Mouse (Mus musculus): Measurements from ENCODE around the gene Lypd5. TPM values are rescaled to one million over a fixed set of nuclear protein-coding genes. Genes with fewer than 3 reads are reported as not detected.
A peak's percentile ranks its signal among the peaks of the same experiment; 100 is the strongest.

The Lypd5 gene
- total and polyA plus RNA-seq, 3 experiments: not detected

DNA sequence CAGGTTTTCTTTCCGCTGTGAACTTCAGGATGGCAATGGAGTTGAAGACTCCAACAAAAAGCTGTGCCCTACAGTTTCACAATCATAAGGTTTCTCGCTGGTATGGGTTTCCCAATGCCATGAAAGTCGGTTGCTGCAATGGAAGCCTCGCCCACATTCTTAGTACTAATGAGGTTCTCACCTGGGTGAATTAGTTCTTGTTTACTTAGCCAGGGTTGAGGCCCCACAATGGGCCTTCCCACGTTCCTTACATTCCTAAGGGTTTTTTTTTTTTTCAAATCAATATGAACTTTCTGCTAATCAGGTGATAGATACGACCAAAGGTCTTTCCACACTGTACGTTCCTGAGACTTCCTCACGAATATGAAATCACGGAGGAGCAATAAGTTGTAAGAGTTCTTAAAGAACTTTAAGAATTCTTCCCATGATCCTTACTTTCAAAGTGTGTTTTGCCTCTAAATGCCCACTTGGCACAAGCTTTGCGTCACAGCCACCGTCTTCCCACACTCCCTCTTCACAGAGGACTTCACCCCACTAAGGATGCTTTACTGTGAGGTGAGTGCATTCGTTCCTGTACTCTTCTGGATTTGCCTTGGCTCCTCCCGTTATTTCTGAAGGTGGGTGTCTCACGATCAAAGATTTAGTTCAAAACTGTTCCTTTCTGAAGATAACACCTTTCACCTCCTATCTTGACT is 21.6 kb upstream of the Lypd5 start:
- intact Hi-C loops (cut with DNase I): no loop called here
- H3K4me1 ChIP-seq (ENCODE audit: control insufficient read depth, insufficient read depth, low read length): no peaks in the 10 kb centered on the region
- H3K27me3 ChIP-seq (ENCODE audit: control insufficient read depth, insufficient read depth, low read length): no peaks in the 10 kb centered on the region
- no peak for DNase-seq
- H3K4me3 ChIP-seq: no peak overlapping the region
- no peaks in the 10 kb centered on the region for H3K36me3 ChIP-seq (ENCODE audit: control insufficient read depth, insufficient read depth, low read length)
- no peaks in the 10 kb centered on the region for H3K79me2 ChIP-seq (replicated peaks; ENCODE audit: control insufficient read depth, insufficient read depth, low read length)
- WGBS: 77% methylated on average over 14 of the region's 14 CpGs
- no peak for TF ChIP-seq EP300 (IDR thresholded peaks at IDR 0.05; ENCODE audit: insufficient read depth, low read depth, low read length)
- no peak overlapping the region for H3K9ac ChIP-seq (ENCODE audit: low read depth, low read length)
- no peak overlapping the region for H3K27ac ChIP-seq

DNA sequence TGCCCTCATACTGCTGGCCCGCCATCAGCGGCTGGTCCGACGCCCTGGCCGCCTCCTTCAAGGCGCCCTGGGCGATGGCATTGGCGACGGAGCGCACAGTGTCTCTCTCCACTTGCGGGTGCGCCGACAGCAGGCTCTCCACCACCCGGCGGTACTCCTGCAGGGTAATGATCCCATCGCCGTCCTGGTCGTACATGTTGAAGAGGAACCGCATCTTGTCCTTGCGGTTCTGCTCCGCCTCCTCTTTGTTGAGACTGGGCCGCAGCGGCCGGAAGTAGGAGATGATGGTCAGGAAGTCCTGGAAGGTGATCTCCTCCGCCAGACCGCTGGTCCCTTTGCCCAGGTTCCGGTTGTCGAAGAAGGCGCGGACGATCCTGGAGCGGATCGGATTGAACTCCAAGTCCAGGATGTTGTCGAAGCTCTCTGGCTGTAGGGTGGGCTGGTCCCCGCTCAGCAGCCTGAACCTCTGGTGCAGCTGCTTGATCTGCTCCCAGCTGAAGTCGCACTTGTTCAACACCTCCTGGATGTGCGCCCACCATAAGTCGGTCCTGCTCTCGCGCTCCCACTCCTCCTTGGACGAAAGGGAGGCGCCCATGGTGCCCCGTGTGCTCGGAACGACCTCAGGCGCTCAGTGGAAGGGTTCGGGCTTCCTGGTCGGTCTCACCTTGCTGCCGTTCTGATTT is 15.6 kb upstream of the Lypd5 start, which contains the start of gene Tescl:
Gene Tescl (minus strand): TSS at position 633 of the 683 bp plus-strand sequence.
- no peak within 1 kb of the TSS for H3K4me3 ChIP-seq
- no peak within 1 kb of the TSS for H3K27ac ChIP-seq
- TF ChIP-seq EP300 (IDR thresholded peaks at IDR 0.05; ENCODE audit: insufficient read depth, low read depth, low read length): no peak
- TF ChIP-seq POLR2A (IDR thresholded peaks at IDR 0.05; ENCODE audit: insufficient read depth, low read depth, low read length): no peak
- TF ChIP-seq CTCF (IDR thresholded peaks at IDR 0.05): no peak
- intact Hi-C loops (cut with DNase I): no loop called here
- no peak within 1 kb of the TSS for H3K9ac ChIP-seq (ENCODE audit: low read depth, low read length)
- no peaks in the 10 kb centered on the region for H3K36me3 ChIP-seq (ENCODE audit: control insufficient read depth, insufficient read depth, low read length)
- no peaks in the 10 kb centered on the region for H3K4me1 ChIP-seq (ENCODE audit: control insufficient read depth, insufficient read depth, low read length)
- WGBS: 31% methylated on average over 49 of the region's 49 CpGs
- H3K79me2 ChIP-seq (replicated peaks; ENCODE audit: control insufficient read depth, insufficient read depth, low read length): no peaks in the 10 kb centered on the region
- peaks cover 7% of the 10 kb centered on the region for H3K27me3 ChIP-seq (ENCODE audit: control insufficient read depth, insufficient read depth, low read length)
- DNase-seq: peak in 1 of 2 experiments; percentile 5

DNA sequence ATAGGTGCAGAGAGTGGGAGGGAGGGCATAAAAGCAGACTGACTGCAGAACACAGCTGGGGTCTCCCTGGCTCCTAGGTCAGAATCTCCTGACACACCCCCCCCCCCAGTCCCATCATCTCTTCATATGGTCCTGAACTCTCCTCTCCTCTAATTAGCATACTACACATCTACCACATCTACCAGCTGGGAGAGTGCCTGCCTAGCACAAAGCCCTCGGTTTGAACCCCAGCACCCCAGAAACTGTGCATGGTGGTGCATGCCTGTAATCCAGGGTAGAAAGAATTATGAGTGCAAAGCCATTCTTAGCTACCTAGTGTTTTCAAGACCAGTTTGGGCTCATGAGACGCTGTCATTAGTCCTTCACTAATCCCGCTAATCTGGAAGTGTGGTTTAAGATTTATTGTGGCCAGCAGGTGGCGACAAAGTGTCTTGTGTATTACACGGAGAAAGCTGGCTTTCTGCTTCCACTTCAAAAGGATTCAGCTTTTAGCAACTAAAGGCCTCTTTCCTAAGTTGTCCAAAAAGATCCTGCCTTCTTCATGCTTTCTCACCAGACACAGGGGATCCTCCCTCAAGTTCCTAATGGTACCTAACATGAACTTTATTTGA is 13.2 kb upstream of the Lypd5 start:
- Histone ChIP-seq H3K4me1 (ENCODE audit: control insufficient read depth, insufficient read depth, low read length) (no peaks in the 10 kb centered on the region), H3K27ac (no peak overlapping the region), H3K4me3 (no peak overlapping the region), H3K9ac (ENCODE audit: low read depth, low read length) (no peak overlapping the region), H3K27me3 (ENCODE audit: control insufficient read depth, insufficient read depth, low read length) (peaks cover 7% of the 10 kb centered on the region), H3K79me2 (replicated peaks; ENCODE audit: control insufficient read depth, insufficient read depth, low read length) (no peaks in the 10 kb centered on the region), H3K36me3 (ENCODE audit: control insufficient read depth, insufficient read depth, low read length) (no peaks in the 10 kb centered on the region)
- 7% methylated on average over 5 of the region's 5 CpGs for WGBS
- DNase-seq: peak; percentile 39 to 62
- TF ChIP-seq EP300 (IDR thresholded peaks at IDR 0.05; ENCODE audit: insufficient read depth, low read depth, low read length) (no peak), CTCF (IDR thresholded peaks at IDR 0.05) (peak; percentile 80)
- intact Hi-C loops (cut with DNase I): loop anchor here (2.0 kb wide), 2 partner anchors 49 to 71 kb away; no protein-coding TSS in a partner anchor

DNA sequence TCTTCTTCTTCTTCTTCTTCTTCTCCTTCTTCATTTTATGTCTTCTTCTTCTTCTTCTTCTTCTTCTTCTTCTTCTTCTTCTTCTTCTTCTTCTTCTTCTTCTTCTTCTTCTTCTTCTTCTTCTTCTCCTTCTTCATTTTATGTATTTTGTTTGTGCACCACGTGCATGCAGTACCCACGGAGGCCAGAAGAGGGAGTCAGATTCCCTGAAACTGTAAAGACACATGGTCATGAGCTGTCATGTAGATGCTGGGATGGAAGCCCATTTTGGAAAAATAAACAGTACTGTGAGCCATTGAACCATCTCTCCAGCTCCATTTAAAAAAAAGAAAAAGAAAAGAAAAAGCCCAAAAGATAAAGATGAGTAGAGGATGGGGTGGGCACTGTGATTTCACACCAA is 10.8 kb upstream of the Lypd5 start:
- H3K27me3 ChIP-seq (ENCODE audit: control insufficient read depth, insufficient read depth, low read length): peaks cover 4% of the 10 kb centered on the region
- no peaks in the 10 kb centered on the region for H3K36me3 ChIP-seq (ENCODE audit: control insufficient read depth, insufficient read depth, low read length)
- H3K4me3 ChIP-seq: no peak overlapping the region
- no peak overlapping the region for H3K9ac ChIP-seq (ENCODE audit: low read depth, low read length)
- no peaks in the 10 kb centered on the region for H3K79me2 ChIP-seq (replicated peaks; ENCODE audit: control insufficient read depth, insufficient read depth, low read length)
- TF ChIP-seq EP300 (IDR thresholded peaks at IDR 0.05; ENCODE audit: insufficient read depth, low read depth, low read length): no peak
- no peak for TF ChIP-seq CTCF (IDR thresholded peaks at IDR 0.05)
- no peak for TF ChIP-seq POLR2A (IDR thresholded peaks at IDR 0.05; ENCODE audit: insufficient read depth, low read depth, low read length)
- H3K27ac ChIP-seq: no peak overlapping the region
- 44% methylated on average over 2 of the region's 2 CpGs for WGBS
- no peaks in the 10 kb centered on the region for H3K4me1 ChIP-seq (ENCODE audit: control insufficient read depth, insufficient read depth, low read length)
- no peak for DNase-seq
- intact Hi-C loops (cut with DNase I): no loop called here

DNA sequence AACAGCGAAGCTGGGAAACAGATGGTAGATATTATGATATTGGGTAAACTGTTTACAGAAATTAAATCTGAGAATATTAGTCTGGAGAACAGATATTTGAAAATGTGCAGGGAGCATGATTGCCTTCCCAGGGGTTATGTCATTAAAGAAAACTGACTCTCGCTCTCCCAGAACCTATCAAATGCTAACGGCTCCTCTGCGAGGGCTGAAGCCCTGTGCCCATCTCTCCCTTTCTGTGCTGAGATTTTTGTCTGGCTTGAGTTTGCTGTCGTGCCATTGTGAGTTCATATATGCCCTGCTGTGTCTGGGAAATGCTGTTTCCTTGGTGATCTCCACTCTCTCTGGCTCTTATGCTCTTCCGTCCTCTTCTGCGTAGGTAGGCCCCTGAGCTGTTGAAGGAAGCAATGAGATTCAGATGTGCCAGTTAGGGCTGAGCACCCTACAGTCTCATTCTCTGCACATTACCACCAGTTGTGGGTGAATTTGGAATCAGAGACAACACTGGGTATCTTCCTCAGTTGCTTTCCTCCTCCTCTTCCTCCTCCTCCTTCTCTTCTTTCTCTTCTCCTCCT is 5.2 kb upstream of the Lypd5 start:
- Histone ChIP-seq H3K9ac (ENCODE audit: low read depth, low read length) (no peak overlapping the region), H3K36me3 (ENCODE audit: control insufficient read depth, insufficient read depth, low read length) (no peaks in the 10 kb centered on the region), H3K4me1 (ENCODE audit: control insufficient read depth, insufficient read depth, low read length) (no peaks in the 10 kb centered on the region), H3K27ac (no peak overlapping the region), H3K27me3 (ENCODE audit: control insufficient read depth, insufficient read depth, low read length) (no peaks in the 10 kb centered on the region), H3K4me3 (no peak overlapping the region), H3K79me2 (replicated peaks; ENCODE audit: control insufficient read depth, insufficient read depth, low read length) (no peaks in the 10 kb centered on the region)
- intact Hi-C loops (cut with DNase I): no loop called here
- 69% methylated on average over 7 of the region's 7 CpGs for WGBS
- TF ChIP-seq CTCF (IDR thresholded peaks at IDR 0.05) (no peak), EP300 (IDR thresholded peaks at IDR 0.05; ENCODE audit: insufficient read depth, low read depth, low read length) (no peak), POLR2A (IDR thresholded peaks at IDR 0.05; ENCODE audit: insufficient read depth, low read depth, low read length) (no peak)
- DNase-seq: no peak

DNA sequence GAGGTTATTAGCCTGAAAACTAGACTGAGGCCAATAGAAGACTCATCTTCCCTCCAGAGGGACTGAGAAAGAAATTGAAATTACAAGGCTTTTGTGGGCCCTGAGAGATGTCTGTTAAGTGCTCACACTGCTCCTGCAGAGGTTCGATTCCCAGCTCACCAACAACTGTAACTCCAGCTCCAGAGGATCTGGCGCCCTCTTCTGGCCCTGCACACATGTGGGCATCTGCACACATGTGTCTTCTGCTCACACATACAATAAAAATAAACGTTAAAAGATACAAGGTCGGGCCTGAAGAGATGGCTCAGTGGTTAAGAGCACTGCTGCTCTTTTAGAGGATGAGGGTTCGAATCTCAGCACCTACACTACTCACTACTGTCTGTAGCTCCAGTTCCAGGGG is 2.6 kb upstream of the Lypd5 start:
- WGBS: 57% methylated on average over 5 of the region's 5 CpGs
- H3K27ac ChIP-seq: no peak overlapping the region
- TF ChIP-seq EP300 (IDR thresholded peaks at IDR 0.05; ENCODE audit: insufficient read depth, low read depth, low read length) (no peak), CTCF (IDR thresholded peaks at IDR 0.05) (peak; percentile 8; the same call in 1 of the 2 replicates), POLR2A (IDR thresholded peaks at IDR 0.05; ENCODE audit: insufficient read depth, low read depth, low read length) (no peak)
- intact Hi-C loops (cut with DNase I): no loop called here
- H3K36me3 ChIP-seq (ENCODE audit: control insufficient read depth, insufficient read depth, low read length): no peaks in the 10 kb centered on the region
- H3K4me3 ChIP-seq: no peak overlapping the region
- no peaks in the 10 kb centered on the region for H3K79me2 ChIP-seq (replicated peaks; ENCODE audit: control insufficient read depth, insufficient read depth, low read length)
- DNase-seq: no peak
- H3K9ac ChIP-seq (ENCODE audit: low read depth, low read length): no peak overlapping the region
- no peaks in the 10 kb centered on the region for H3K27me3 ChIP-seq (ENCODE audit: control insufficient read depth, insufficient read depth, low read length)
- H3K4me1 ChIP-seq (ENCODE audit: control insufficient read depth, insufficient read depth, low read length): no peaks in the 10 kb centered on the region

Data from heart, adult 2 months (tissue).